Mouse (Mus musculus) forebrain, embryonic 16.5 days (tissue): ENCODE results near the gene Ckap4. TPM values are rescaled to one million over a fixed set of nuclear protein-coding genes. Genes with fewer than 3 reads are reported as not detected.

Experiments used
- ATAC-seq: fragments of 200-750 bp; cut with Nextera tagmentation; 2 replicates; pipeline ENCODE4 v1.8.0; 2017; ENCODE audit warnings: mild to moderate bottlenecking, moderate library complexity
- H3K27ac ChIP-seq: fragments of 300-500 bp; sonication (generic); 2 replicates; pipeline ENCODE4 v1.5.1; 2014; ENCODE audit warnings: low read length, control low read depth
- H3K27me3 ChIP-seq: fragments of 300-500 bp; sonication (generic); replicated peaks from 2 replicates; pipeline ENCODE4 v1.6.1; 2014; ENCODE audit warnings: low read length; ENCODE audit not compliant: control insufficient read depth, insufficient read depth
- H3K36me3 ChIP-seq: fragments of 300-500 bp; sonication (generic); 2 replicates; pipeline ENCODE4 v1.6.1; 2014; ENCODE audit not compliant: control insufficient read depth, insufficient read depth
- H3K4me1 ChIP-seq: fragments of 300-500 bp; sonication (generic); replicated peaks from 2 replicates; pipeline ENCODE4 v1.6.1; 2014; ENCODE audit warnings: low read length; ENCODE audit not compliant: control insufficient read depth, insufficient read depth
- H3K4me2 ChIP-seq: fragments of 300-500 bp; sonication (generic); 2 replicates; pipeline ENCODE4 v1.6.1; 2014; ENCODE audit warnings: mild to moderate bottlenecking, low read length, control low read depth
- H3K4me3 ChIP-seq: fragments of 300-500 bp; sonication (generic); replicated peaks from 2 replicates; pipeline ENCODE4 v1.5.1; 2014; ENCODE audit warnings: mild to moderate bottlenecking, low read length, control low read depth
- H3K9ac ChIP-seq: fragments of 300-500 bp; sonication (generic); replicated peaks from 2 replicates; pipeline ENCODE4 v1.6.1; 2014; ENCODE audit warnings: low read depth, low read length, control low read depth
- H3K9me3 ChIP-seq: fragments of 300-500 bp; sonication (generic); 2 replicates; pipeline ENCODE4 v1.6.1; 2016; ENCODE audit warnings: low read length; ENCODE audit not compliant: control insufficient read depth
- WGBS: fragments of 180-500 bp; shearing (Covaris S2); extraction: QIAGEN DNeasy Blood & Tissue Kit; methylation state at CpG from one replicate; pipeline ENCODE4 v1.1.7; 2014; 5-methylcytosine and 5-hydroxymethylcytosine counted together
- polyA plus RNA-seq: library from polyadenylated mRNA; unstranded; fragments of >200 nt; fragmentation: Nextera tagmentation; extraction: Ambion mirVana; gene quantifications from 2 replicates; pipeline ENCODE4 v1.2.1, GENCODE M21; 2015

Ckap4 gene
- polyA plus RNA-seq, 1 experiment from 2014 or later, result 37.5 TPM

DNA sequence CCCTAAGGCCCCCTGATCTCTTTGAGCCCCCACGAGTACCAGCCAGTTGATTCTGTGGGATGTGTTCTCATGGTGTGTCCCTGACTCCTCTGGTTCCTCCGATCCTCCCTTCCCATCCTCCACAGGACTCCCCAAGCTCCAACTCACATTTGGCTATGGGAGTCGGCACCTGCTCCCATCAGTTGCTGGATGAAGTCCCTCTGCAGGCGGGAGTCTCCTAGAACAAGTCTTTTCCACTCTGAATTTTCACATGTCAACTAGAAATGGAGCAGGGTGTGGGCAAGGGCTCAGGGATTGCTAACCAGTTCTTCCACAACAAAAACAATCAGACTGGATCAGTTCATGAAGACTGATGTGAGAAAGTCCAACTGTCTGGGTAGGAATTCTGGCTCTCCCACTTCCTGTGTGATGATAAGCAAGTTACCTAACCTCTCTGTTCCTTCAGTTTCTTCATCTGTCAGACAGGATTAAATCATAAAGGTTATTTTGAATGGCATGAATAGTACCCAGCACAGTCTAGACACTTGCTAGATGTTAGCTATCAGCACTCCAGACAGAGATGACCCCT is 56.7 kb downstream of the Ckap4 start:
- WGBS, result 70% methylated on average over 4 of the region's 4 CpGs
- Histone ChIP-seq H3K9ac (no peak overlapping the region), H3K4me3 (no peak overlapping the region), H3K9me3 (no peaks in the 10 kb centered on the region; the same call in 1 of the 2 replicates), H3K4me1 (no peaks in the 10 kb centered on the region), H3K36me3 (no peaks in the 10 kb centered on the region), H3K27me3 (no peaks in the 10 kb centered on the region), H3K4me2 (no peak overlapping the region), H3K27ac (no peak overlapping the region)
- ATAC-seq, result no peak

Other genes starting within 250 kb of the Ckap4 start
- gene Nuak1, start 93.5 kb downstream of the Ckap4 start, polyA plus RNA-seq, result 12.5 and 15.7 TPM in 2 replicates
- gene Tcp11l2, start 42.6 kb upstream of the Ckap4 start, polyA plus RNA-seq, result 36.6 and 44.6 TPM in 2 replicates
- gene Polr3b, start 88.2 kb upstream of the Ckap4 start, polyA plus RNA-seq, result 15.7 and 16.7 TPM in 2 replicates
- gene Rfx4, start 222.0 kb upstream of the Ckap4 start, polyA plus RNA-seq, result 6.9 and 7.2 TPM in 2 replicates